Mouse (Mus musculus): ENCODE data around the gene Eaf2. TPM values are rescaled to one million over a fixed set of nuclear protein-coding genes. Genes with fewer than 3 reads are reported as not detected.

Eaf2 gene
- polyA plus RNA-seq, 1 experiment from 2014 or later: 2.2 TPM

DNA sequence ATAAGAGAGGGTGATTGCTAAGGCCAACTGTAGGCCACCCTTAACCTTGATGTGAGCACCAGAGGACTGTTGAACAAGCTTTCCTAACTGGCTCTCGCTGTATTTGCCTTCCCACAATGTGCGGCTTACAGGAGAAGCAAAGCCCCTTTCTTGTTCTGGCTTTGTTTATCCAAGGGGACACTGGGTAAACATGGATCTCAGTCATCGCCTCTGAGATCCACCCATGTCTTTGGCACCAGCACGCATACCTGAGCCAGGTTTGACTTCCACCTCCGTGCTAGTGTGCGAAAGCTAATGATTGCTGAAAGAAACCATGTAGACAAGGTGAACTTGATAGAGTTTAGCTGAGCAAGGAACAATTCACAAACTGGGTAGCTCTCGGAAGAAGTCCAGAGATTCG, 131.2 kb downstream of the Eaf2 start:
- no peaks in the 10 kb centered on the region for H3K4me1 ChIP-seq (replicated peaks)
- ATAC-seq: no peak
- H3K27me3 ChIP-seq (replicated peaks): no peaks in the 10 kb centered on the region
- H3K4me2 ChIP-seq (replicated peaks): no peak overlapping the region
- no peak overlapping the region for H3K4me3 ChIP-seq (replicated peaks)
- no peak overlapping the region for H3K9ac ChIP-seq
- H3K27ac ChIP-seq: no peak overlapping the region
- H3K9me3 ChIP-seq: no peaks in the 10 kb centered on the region
- 62% methylated on average over 8 of the region's 8 CpGs for WGBS
- no peaks in the 10 kb centered on the region for H3K36me3 ChIP-seq

Other genes starting within 250 kb of the Eaf2 start
- 2.4 TPM in 2 replicates for gene Cd86, start 208.9 kb downstream of the Eaf2 start, polyA plus RNA-seq (2015; fragmentation: Nextera tagmentation; extraction: Ambion mirVana)
- 6.6 and 7.3 TPM in 2 replicates for gene Ildr1, start 181.0 kb downstream of the Eaf2 start, polyA plus RNA-seq (2015; fragmentation: Nextera tagmentation; extraction: Ambion mirVana)
- gene Slc15a2, start 90.0 kb downstream of the Eaf2 start, polyA plus RNA-seq (2015; fragmentation: Nextera tagmentation; extraction: Ambion mirVana): 4.9 and 6.6 TPM in 2 replicates
- 25.1 and 27.2 TPM in 2 replicates for gene Iqcb1, start 46.6 kb downstream of the Eaf2 start, polyA plus RNA-seq (2015; fragmentation: Nextera tagmentation; extraction: Ambion mirVana)
- gene Golgb1, start 137 bp upstream of the Eaf2 start, polyA plus RNA-seq (2015; fragmentation: Nextera tagmentation; extraction: Ambion mirVana): 91.4 and 93.4 TPM in 2 replicates
- gene Hcls1, start 60.0 kb upstream of the Eaf2 start, polyA plus RNA-seq (2015; fragmentation: Nextera tagmentation; extraction: Ambion mirVana): 10.7 and 12.7 TPM in 2 replicates
- not detected in 2 replicates for gene Fbxo40, start 115.5 kb upstream of the Eaf2 start, polyA plus RNA-seq (2015; fragmentation: Nextera tagmentation; extraction: Ambion mirVana)
- gene Polq, start 136.8 kb upstream of the Eaf2 start, polyA plus RNA-seq (2015; fragmentation: Nextera tagmentation; extraction: Ambion mirVana): 5.3 and 6.3 TPM in 2 replicates

Data from intestine, embryonic 15.5 days (tissue).